Mouse (Mus musculus): ENCODE results near the gene Gm13889. TPM values are rescaled to one million over a fixed set of nuclear protein-coding genes. Genes with fewer than 3 reads are reported as not detected.

Gm13889 gene
- polyA plus RNA-seq, 1 experiment from 2014 or later: 5.2 TPM

DNA sequence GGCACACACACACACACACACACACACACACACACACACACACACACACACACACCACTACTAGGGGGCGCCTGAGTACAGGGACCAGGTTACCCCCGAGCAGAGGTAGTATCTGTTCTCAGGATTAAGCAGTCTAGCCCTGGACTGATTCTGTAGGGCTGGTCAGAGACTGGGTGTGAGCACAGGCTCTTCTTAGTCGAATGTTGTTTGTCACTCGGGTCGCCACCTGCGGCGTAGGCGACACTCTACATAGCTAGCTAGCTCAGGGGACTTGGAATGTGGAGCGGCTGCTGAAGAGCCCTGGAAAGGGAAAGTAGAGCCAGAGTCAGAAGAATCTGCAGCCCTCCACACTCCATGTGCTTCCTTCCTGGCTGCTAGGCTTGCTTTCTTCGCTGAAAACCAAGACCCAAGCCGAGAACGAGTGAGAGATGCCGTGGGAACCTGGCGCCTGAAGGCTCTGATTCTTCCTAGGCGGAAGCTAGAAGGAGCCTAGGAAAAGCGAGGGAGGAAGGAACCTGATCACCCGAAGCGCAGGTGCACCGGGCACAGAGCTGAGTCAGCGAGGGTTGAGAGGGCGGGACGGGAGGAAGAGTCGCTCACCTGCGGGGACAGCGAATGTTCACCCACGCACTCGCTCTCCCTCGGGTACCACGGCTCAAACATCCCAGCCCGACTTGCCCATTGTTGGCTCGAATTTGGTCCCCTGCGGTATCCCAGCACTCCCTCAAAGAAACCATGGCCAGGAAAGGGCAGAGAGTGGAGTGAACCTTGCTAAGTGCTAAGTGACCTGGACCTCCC is 2.0 kb downstream of the Gm13889 start:
- ATAC-seq (no peak), DNase-seq (no peak)
- peak overlapping the region; percentile 4; the same call in 1 of the 2 replicates for H3K9ac ChIP-seq (replicated peaks)
- no peaks in the 10 kb centered on the region for H3K36me3 ChIP-seq (replicated peaks; ENCODE audit: insufficient read depth, low read length)
- peaks cover 2% of the 10 kb centered on the region; the same call in 1 of the 2 replicates for H3K4me1 ChIP-seq (ENCODE audit: insufficient read depth)
- TF ChIP-seq EP300 (IDR thresholded peaks at IDR 0.05; ENCODE audit: low read depth) (no peak), CTCF (IDR thresholded peaks at IDR 0.05; ENCODE audit: low read depth) (no peak)
- H3K4me3 ChIP-seq (ENCODE audit: low read depth, low read length): peak overlapping the region; percentile 52
- no peak overlapping the region for H3K27ac ChIP-seq (ENCODE audit: low read depth)
- WGBS (ENCODE audit: insufficient replicate concordance): 1% methylated on average over 32 of the region's 32 CpGs
- H3K4me2 ChIP-seq (ENCODE audit: low read depth, low read length): peak overlapping the region; percentile 65
- no peaks in the 10 kb centered on the region for H3K9me3 ChIP-seq (ENCODE audit: low read length)
- H3K27me3 ChIP-seq (ENCODE audit: insufficient read depth, low read length): peaks cover 51% of the 10 kb centered on the region

- 0 out of 2 replicates have a peak, but pooled peaks cover 2% of the 10 kb centered on the region for H3K9me3 ChIP-seq (ENCODE audit: low read length)
- ATAC-seq: no peak
- no peak overlapping the region for H3K4me2 ChIP-seq (ENCODE audit: low read depth, low read length)
- H3K4me1 ChIP-seq (ENCODE audit: insufficient read depth): peaks cover 2% of the 10 kb centered on the region; the same call in 1 of the 2 replicates
- H3K27me3 ChIP-seq (ENCODE audit: insufficient read depth, low read length): peaks cover 51% of the 10 kb centered on the region
- WGBS (ENCODE audit: insufficient replicate concordance): 75% methylated on average over 9 of the region's 9 CpGs
- no peak overlapping the region for H3K4me3 ChIP-seq (ENCODE audit: low read depth, low read length)
- no peak for DNase-seq
- H3K27ac ChIP-seq (ENCODE audit: low read depth): no peak overlapping the region
- no peak overlapping the region for H3K9ac ChIP-seq (replicated peaks)
- no peaks in the 10 kb centered on the region for H3K36me3 ChIP-seq (replicated peaks; ENCODE audit: insufficient read depth, low read length)
- TF ChIP-seq EP300 (IDR thresholded peaks at IDR 0.05; ENCODE audit: low read depth) (no peak), CTCF (IDR thresholded peaks at IDR 0.05; ENCODE audit: low read depth) (no peak)
Measured at GRCm38 (mm10) chr2:93953726-93954125, 3.3 kb downstream of the Gm13889 start.

GRCm38 (mm10) chr2:93946976-93947375 is 10.0 kb downstream of the Gm13889 start:
- H3K4me3 ChIP-seq (ENCODE audit: low read depth, low read length): no peak overlapping the region
- DNase-seq: no peak
- TF ChIP-seq EP300 (IDR thresholded peaks at IDR 0.05; ENCODE audit: low read depth) (no peak), CTCF (IDR thresholded peaks at IDR 0.05; ENCODE audit: low read depth) (no peak)
- H3K36me3 ChIP-seq (replicated peaks; ENCODE audit: insufficient read depth, low read length): no peaks in the 10 kb centered on the region
- no peak for ATAC-seq
- H3K27ac ChIP-seq (ENCODE audit: low read depth): no peak overlapping the region
- no peaks in the 10 kb centered on the region for H3K4me1 ChIP-seq (ENCODE audit: insufficient read depth)
- H3K27me3 ChIP-seq (ENCODE audit: insufficient read depth, low read length): no peaks in the 10 kb centered on the region
- H3K9ac ChIP-seq (replicated peaks): no peak overlapping the region
- H3K4me2 ChIP-seq (ENCODE audit: low read depth, low read length): no peak overlapping the region
- H3K9me3 ChIP-seq (ENCODE audit: low read length): 0 out of 2 replicates have a peak, but pooled peaks cover 2% of the 10 kb centered on the region
- WGBS (ENCODE audit: insufficient replicate concordance): 53% methylated on average over 5 of the region's 5 CpGs

- no peak for ATAC-seq
- DNase-seq: no peak
Measured at GRCm38 (mm10) chr2:93944855-93945254, 12.1 kb downstream of the Gm13889 start.

DNA sequence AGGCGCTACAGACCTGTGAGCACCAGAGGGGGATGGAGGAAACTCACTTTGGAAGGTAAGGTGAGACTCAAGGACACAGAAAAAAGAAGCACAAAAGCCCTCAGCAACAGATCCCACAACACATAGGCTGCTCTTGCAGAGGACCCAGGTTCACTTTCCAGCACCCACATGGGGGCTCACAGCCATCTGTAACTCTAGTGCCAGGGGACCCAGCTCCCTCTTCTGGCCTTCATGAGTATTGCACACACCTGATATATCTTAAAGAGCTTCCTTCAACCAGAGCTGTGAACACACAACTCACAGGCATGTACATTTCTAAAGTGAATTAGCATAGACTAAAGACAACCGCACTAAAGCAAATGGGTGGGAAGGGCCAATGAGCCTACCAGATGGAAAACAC is 12.9 kb downstream of the Gm13889 start:
- Histone ChIP-seq H3K9me3 (ENCODE audit: low read length) (0 out of 2 replicates have a peak, but pooled peaks cover 2% of the 10 kb centered on the region), H3K4me3 (ENCODE audit: low read depth, low read length) (no peak overlapping the region), H3K27ac (ENCODE audit: low read depth) (no peak overlapping the region), H3K9ac (replicated peaks) (no peak overlapping the region), H3K4me1 (ENCODE audit: insufficient read depth) (no peaks in the 10 kb centered on the region), H3K27me3 (ENCODE audit: insufficient read depth, low read length) (no peaks in the 10 kb centered on the region), H3K4me2 (ENCODE audit: low read depth, low read length) (no peak overlapping the region), H3K36me3 (replicated peaks; ENCODE audit: insufficient read depth, low read length) (no peaks in the 10 kb centered on the region)
- no peak for ATAC-seq
- TF ChIP-seq CTCF (IDR thresholded peaks at IDR 0.05; ENCODE audit: low read depth) (peak; percentile 39), EP300 (IDR thresholded peaks at IDR 0.05; ENCODE audit: low read depth) (no peak)
- DNase-seq: no peak
- 76% methylated on average over 2 of the region's 2 CpGs for WGBS (ENCODE audit: insufficient replicate concordance)

More at GRCm38 (mm10) chr2:93944855-93945254, 12.1 kb downstream of the Gm13889 start:
- H3K9me3 ChIP-seq (ENCODE audit: low read length): 0 out of 2 replicates have a peak, but pooled peaks cover 2% of the 10 kb centered on the region
- TF ChIP-seq CTCF (IDR thresholded peaks at IDR 0.05; ENCODE audit: low read depth) (no peak), EP300 (IDR thresholded peaks at IDR 0.05; ENCODE audit: low read depth) (no peak)
- 86% methylated on average over 4 of the region's 4 CpGs for WGBS (ENCODE audit: insufficient replicate concordance)
- no peak overlapping the region for H3K4me2 ChIP-seq (ENCODE audit: low read depth, low read length)
- H3K36me3 ChIP-seq (replicated peaks; ENCODE audit: insufficient read depth, low read length): no peaks in the 10 kb centered on the region
- no peak overlapping the region for H3K4me3 ChIP-seq (ENCODE audit: low read depth, low read length)
- no peaks in the 10 kb centered on the region for H3K4me1 ChIP-seq (ENCODE audit: insufficient read depth)
- H3K9ac ChIP-seq (replicated peaks): no peak overlapping the region
- H3K27ac ChIP-seq (ENCODE audit: low read depth): no peak overlapping the region
- no peaks in the 10 kb centered on the region for H3K27me3 ChIP-seq (ENCODE audit: insufficient read depth, low read length)

- Histone ChIP-seq H3K27ac (ENCODE audit: low read depth) (no peak overlapping the region), H3K36me3 (replicated peaks; ENCODE audit: insufficient read depth, low read length) (no peaks in the 10 kb centered on the region), H3K9ac (replicated peaks) (no peak overlapping the region), H3K9me3 (ENCODE audit: low read length) (no peaks in the 10 kb centered on the region), H3K4me1 (ENCODE audit: insufficient read depth) (no peaks in the 10 kb centered on the region), H3K4me3 (ENCODE audit: low read depth, low read length) (no peak overlapping the region), H3K27me3 (ENCODE audit: insufficient read depth, low read length) (no peaks in the 10 kb centered on the region), H3K4me2 (ENCODE audit: low read depth, low read length) (no peak overlapping the region)
- DNase-seq (no peak), ATAC-seq (no peak)
- TF ChIP-seq CTCF (IDR thresholded peaks at IDR 0.05; ENCODE audit: low read depth): no peak
- no peak for TF ChIP-seq EP300 (IDR thresholded peaks at IDR 0.05; ENCODE audit: low read depth)
- 54% methylated on average over 11 of the region's 11 CpGs for WGBS (ENCODE audit: insufficient replicate concordance)
Measured at GRCm38 (mm10) chr2:93941670-93942069, 15.3 kb downstream of the Gm13889 start.

All from liver, postnatal 0 days (tissue).